Mouse (Mus musculus) liver, embryonic 14.5 days (tissue): ENCODE results near the gene Pdlim5. TPM values are rescaled to one million over a fixed set of nuclear protein-coding genes. Genes with fewer than 3 reads are reported as not detected.

Source experiments
- ATAC-seq: fragments of 200-750 bp; cut with Nextera tagmentation; 2 replicates; pipeline ENCODE4 v1.8.0; 2017; ENCODE audit warnings: moderate number of reproducible peaks, mild to moderate bottlenecking, moderate library complexity; ENCODE audit not compliant: insufficient read depth
- DNase-seq, 3 experiments: peaks; one replicate each; pipeline ENCODE4 v3.0.0-alpha.2; 2012 to 2013; ENCODE audit warnings: low read depth in 3 of 3, low spot score in 3 of 3
- H3K27ac ChIP-seq: fragments of 300-500 bp; sonication (generic); 2 replicates; pipeline ENCODE4 v1.5.1; 2014; ENCODE audit warnings: moderate library complexity, mild to moderate bottlenecking, control low read depth, inconsistent platforms
- H3K27me3 ChIP-seq: fragments of 300-500 bp; sonication (generic); 2 replicates; pipeline ENCODE4 v1.6.1; 2014; ENCODE audit warnings: mild to moderate bottlenecking, low read length, moderate library complexity; ENCODE audit not compliant: control insufficient read depth, insufficient read depth
- H3K36me3 ChIP-seq: fragments of 300-500 bp; sonication (generic); replicated peaks from 2 replicates; pipeline ENCODE4 v1.6.1; 2014; ENCODE audit warnings: low read depth; ENCODE audit not compliant: control insufficient read depth, insufficient read depth
- H3K4me1 ChIP-seq, 2 experiments: fragments of 200-500 bp in 1 of 2; fragments of 300-500 bp in 1 of 2; sonication (generic) in 1 of 2; replicated peaks; 2 replicates each; pipeline ENCODE4 v1.6.1; 2012 to 2014; ENCODE audit warnings: antibody characterized with exemption in 1 of 2, inconsistent platforms in 1 of 2, low read length in 1 of 2; ENCODE audit not compliant: control insufficient read depth in 2 of 2, insufficient read depth in 2 of 2
- H3K4me2 ChIP-seq: fragments of 300-500 bp; sonication (generic); 2 replicates; pipeline ENCODE4 v1.6.1; 2014; ENCODE audit warnings: low read depth, mild to moderate bottlenecking, control low read depth, moderate library complexity
- H3K4me3 ChIP-seq, 2 experiments: fragments of 200-500 bp in 1 of 2; fragments of 300-500 bp in 1 of 2; sonication (generic) in 1 of 2; 2 replicates each; pipeline ENCODE4 v1.5.1; 2012 to 2014; ENCODE audit warnings: low read depth in 2 of 2, low read length in 2 of 2, mild to moderate bottlenecking in 2 of 2, control low read depth in 1 of 2, inconsistent platforms in 1 of 2, moderate library complexity in 1 of 2; ENCODE audit not compliant: insufficient read depth in 1 of 2
- H3K9ac ChIP-seq: fragments of 300-500 bp; sonication (generic); replicated peaks from 2 replicates; pipeline ENCODE4 v1.6.1; 2014; ENCODE audit warnings: mild to moderate bottlenecking, control low read depth, moderate library complexity
- H3K9me3 ChIP-seq: fragments of 300-500 bp; sonication (generic); 2 replicates; pipeline ENCODE4 v1.6.1; 2016; ENCODE audit warnings: low read length, mixed read lengths; ENCODE audit not compliant: control insufficient read depth
- CTCF ChIP-seq: IDR thresholded peaks from 2 replicates; pipeline ENCODE4 v1.5.1; 2016; ENCODE audit warnings: antibody characterized with exemption, low read depth, control low read depth
- EP300 ChIP-seq: IDR thresholded peaks from 2 replicates; pipeline ENCODE4 v1.6.1; 2016; ENCODE audit warnings: antibody characterized with exemption, low read depth
- WGBS: fragments of 180-500 bp; shearing (Covaris S2); extraction: QIAGEN DNeasy Blood & Tissue Kit; methylation state at CpG from one replicate; pipeline ENCODE4 v1.1.7; 2014; ENCODE audit not compliant: insufficient replicate concordance; 5-methylcytosine and 5-hydroxymethylcytosine counted together
- polyA plus RNA-seq, 2 experiments: library from polyadenylated mRNA; depleted of rRNA in 1 of 2; stranded (reverse) in 1 of 2; unstranded in 1 of 2; fragments of >200 nt; fragmentation: Nextera tagmentation in 1 of 2; extraction: Ambion mirVana in 1 of 2; gene quantifications; 2 replicates each; pipeline versions ENCODE4 v1.2.1 to v1.2.3; 2012 to 2014

Gene Pdlim5
- polyA plus RNA-seq, 2 experiments, result 7.9 to 8.4 TPM

GRCm38 (mm10) chr3:142375106-142375505, 20.4 kb downstream of the Pdlim5 start:
- WGBS, result 79% methylated on average over 1 of the region's 1 CpGs
- TF ChIP-seq CTCF, result no peak
- ATAC-seq (no peak), DNase-seq (no peak)
- H3K9ac ChIP-seq, result no peak overlapping the region
- no peaks in the 10 kb centered on the region for H3K36me3 ChIP-seq
- H3K27me3 ChIP-seq, result no peaks in the 10 kb centered on the region
- H3K27ac ChIP-seq, result no peak overlapping the region
- no peaks in the 10 kb centered on the region for H3K9me3 ChIP-seq
- no peak overlapping the region for H3K4me2 ChIP-seq
- H3K4me3 ChIP-seq, result no peak overlapping the region
- no peaks in the 10 kb centered on the region for H3K4me1 ChIP-seq

GRCm38 (mm10) chr3:142372465-142373147, 22.9 kb downstream of the Pdlim5 start:
- no peak overlapping the region for H3K27ac ChIP-seq
- no peak for DNase-seq
- H3K27me3 ChIP-seq, result no peaks in the 10 kb centered on the region
- no peaks in the 10 kb centered on the region for H3K9me3 ChIP-seq
- no peak overlapping the region for H3K4me3 ChIP-seq
- no peaks in the 10 kb centered on the region for H3K4me1 ChIP-seq
- H3K4me2 ChIP-seq, result no peak overlapping the region
- no peak for ATAC-seq
- TF ChIP-seq CTCF (no peak), EP300 (no peak)
- no peaks in the 10 kb centered on the region for H3K36me3 ChIP-seq
- no peak overlapping the region for H3K9ac ChIP-seq
- WGBS, result 73% methylated on average over 6 of the region's 6 CpGs

- no peak for ATAC-seq
Observed at GRCm38 (mm10) chr3:142368411-142368810, 27.1 kb downstream of the Pdlim5 start.

GRCm38 (mm10) chr3:142362092-142362491, 33.4 kb downstream of the Pdlim5 start:
- Histone ChIP-seq H3K4me2 (no peak overlapping the region), H3K27ac (no peak overlapping the region), H3K4me1 (no peaks in the 10 kb centered on the region), H3K9ac (no peak overlapping the region), H3K9me3 (no peaks in the 10 kb centered on the region), H3K27me3 (no peaks in the 10 kb centered on the region), H3K36me3 (no peaks in the 10 kb centered on the region), H3K4me3 (no peak overlapping the region)
- no peak for DNase-seq
- TF ChIP-seq CTCF, result no peak
- no peak for TF ChIP-seq EP300
- ATAC-seq, result no peak
- 76% methylated on average over 6 of the region's 6 CpGs for WGBS

More at GRCm38 (mm10) chr3:142368411-142368810, 27.1 kb downstream of the Pdlim5 start:
- WGBS, result 75% methylated on average over 9 of the region's 9 CpGs
- no peaks in the 10 kb centered on the region for H3K4me1 ChIP-seq
- no peaks in the 10 kb centered on the region for H3K27me3 ChIP-seq
- H3K4me2 ChIP-seq, result no peak overlapping the region
- H3K9me3 ChIP-seq, result no peaks in the 10 kb centered on the region
- H3K9ac ChIP-seq, result no peak overlapping the region
- H3K27ac ChIP-seq, result no peak overlapping the region
- H3K36me3 ChIP-seq, result no peaks in the 10 kb centered on the region
- H3K4me3 ChIP-seq, result no peak overlapping the region
- TF ChIP-seq CTCF (no peak), EP300 (no peak)
- no peak for DNase-seq

GRCm38 (mm10) chr3:142358951-142359350, 36.5 kb downstream of the Pdlim5 start:
- no peak for ATAC-seq

More at GRCm38 (mm10) chr3:142358951-142359350, 36.5 kb downstream of the Pdlim5 start:
- no peak overlapping the region for H3K9ac ChIP-seq
- DNase-seq, result no peak
- H3K27me3 ChIP-seq, result no peaks in the 10 kb centered on the region
- no peak overlapping the region for H3K4me2 ChIP-seq
- H3K4me1 ChIP-seq, result 0 out of 4 replicates have a peak, but pooled peaks cover 0 to 1% of the 10 kb centered on the region in 2 experiments
- H3K4me3 ChIP-seq, result no peak overlapping the region
- no peak for TF ChIP-seq EP300
- TF ChIP-seq CTCF, result no peak
- H3K27ac ChIP-seq, result no peak overlapping the region
- no peaks in the 10 kb centered on the region for H3K36me3 ChIP-seq
- no peaks in the 10 kb centered on the region for H3K9me3 ChIP-seq
